Mouse (Mus musculus) heart, postnatal 25 days (tissue): ENCODE measurements at regions not wholly inside any gene's neighbourhood (a gene's known extent, or its start where the extent isn't known, plus 50 kb on each side); places are given as distances from the start of the nearest gene placed in this dataset.
"Not testable (repeated sequence)": the region's sequence is repeated elsewhere in the genome, so short reads cannot be mapped to it uniquely, and the experiment has no call there.

Experiments used
- DNase-seq: peaks from one replicate; pipeline ENCODE4 v3.0.0; 2022; ENCODE audit warnings: low spot score
- intact Hi-C: fragments of 180-260 bp; cut with DNase I; formaldehyde crosslinking; loops from one replicate; pipeline ENCODE4 v1.15.1; 2025

DNA sequence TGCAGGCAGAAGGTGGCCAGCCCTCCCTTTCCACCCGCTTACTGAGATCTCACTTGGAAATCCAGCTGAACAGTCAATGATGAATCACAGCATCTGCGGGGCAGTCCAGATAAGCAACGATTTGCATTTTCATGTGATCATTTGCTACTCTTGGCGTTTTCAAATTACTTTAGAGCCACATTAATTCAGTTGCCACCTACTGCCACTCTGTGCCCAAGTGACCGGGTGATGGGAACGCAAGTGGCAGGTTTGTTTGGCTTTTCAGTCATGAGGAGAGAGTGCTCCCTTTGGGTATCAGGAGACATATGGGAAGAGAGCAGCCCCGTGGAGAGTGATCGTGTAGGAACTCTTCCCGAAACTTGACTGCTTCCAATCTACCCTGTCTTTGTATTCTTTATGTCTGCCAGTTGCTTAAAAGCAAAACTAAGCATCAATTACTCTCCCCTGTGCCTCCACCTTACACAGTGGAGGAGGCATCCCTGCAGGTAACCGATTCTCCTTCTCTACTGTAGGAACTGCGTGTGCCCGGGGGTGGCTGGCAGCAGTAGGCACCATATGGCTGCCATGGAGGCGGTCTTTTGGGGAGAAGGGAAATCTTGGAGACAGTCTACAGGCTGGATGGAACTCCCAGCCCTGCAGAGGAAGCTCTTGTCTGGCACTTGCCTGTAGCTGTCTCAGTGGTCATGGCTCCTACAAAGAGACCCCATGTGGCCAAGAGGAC, 132.5 kb upstream of the 1700012A03Rik start:
- intact Hi-C loops, result no loop called here
- DNase-seq, result no peak

DNA sequence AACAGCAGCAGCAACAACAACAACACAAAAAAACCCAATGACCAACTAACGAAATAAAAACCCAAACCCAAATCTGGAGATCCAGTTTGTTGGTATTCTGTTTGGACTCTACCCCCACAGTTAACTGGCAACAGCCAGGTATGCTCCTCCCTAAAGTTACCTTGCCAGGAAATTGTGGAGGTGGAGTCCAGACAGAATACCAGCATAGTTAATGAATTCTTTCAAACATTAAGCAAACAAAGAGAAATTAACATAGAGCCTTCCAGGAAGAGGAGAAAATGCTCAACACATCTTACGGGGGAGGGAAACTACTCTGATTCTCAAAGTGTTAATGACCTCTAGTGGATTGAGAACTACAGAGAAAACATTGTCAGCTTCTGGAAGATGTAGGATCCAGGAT, 148.3 kb upstream of the 1700012A03Rik start:
- DNase-seq, result no peak
- intact Hi-C loops, result no loop called here

DNA sequence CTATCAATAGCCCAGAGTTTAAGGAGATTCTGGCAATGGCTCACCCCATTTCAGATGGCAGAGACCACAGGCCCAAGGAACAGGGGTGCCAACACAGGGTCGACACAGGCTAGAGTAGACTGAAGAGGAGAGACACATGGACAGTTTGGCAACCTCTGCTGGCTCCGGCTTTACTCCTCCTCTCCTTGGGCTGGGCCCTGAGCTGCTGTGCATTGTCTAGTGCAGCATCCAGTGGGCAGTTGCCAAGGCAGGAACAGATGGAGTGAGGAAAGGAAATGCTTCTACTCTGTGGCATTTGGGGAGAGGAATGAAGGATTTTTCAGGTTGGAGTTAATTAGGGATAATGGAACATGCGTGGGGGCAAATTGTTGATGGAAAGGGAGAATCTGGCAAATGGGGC, 151.0 kb upstream of the 1700012A03Rik start:
- intact Hi-C loops, result no loop called here
- no peak for DNase-seq

DNA sequence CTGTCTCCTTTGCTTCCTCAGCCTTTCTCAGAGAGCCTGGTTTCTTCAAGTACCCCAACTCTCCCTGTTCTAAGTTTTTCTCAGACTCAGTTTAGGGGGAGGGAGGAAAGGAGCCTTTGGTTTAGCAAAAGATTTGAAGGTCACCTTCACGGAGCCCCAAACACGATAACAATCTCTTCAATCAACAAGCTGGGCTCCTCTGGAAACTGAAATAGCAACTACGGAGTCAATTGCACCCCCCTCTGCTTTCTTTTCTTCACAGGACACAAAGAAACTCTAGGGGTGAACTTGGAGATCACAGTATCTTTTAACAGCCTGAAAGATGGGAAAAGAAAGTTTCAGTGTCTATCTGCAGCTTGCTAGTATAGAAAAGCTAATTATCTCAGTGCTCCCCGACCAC, 151.4 kb upstream of the 1700012A03Rik start:
- intact Hi-C loops, result no loop called here
- DNase-seq, result no peak

DNA sequence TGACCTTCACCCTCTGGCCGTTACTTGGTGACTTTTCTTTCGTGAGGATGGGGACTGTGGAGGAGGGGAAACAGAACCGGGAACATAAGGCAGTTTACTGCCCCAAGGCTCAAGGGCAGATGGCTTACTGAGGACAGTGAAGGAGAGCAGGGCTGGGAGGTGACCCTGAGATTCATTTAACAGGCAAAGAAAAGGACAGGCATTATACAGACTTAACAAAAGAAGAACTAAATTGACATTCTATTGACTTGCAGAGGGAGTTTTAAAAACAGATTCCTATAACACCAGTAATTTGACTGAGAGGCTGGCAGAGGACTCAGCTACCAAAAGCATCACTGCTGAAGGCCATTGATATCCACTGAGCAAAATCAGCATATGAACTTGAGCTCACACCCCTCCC, 153.0 kb upstream of the 1700012A03Rik start:
- DNase-seq, result no peak
- intact Hi-C loops, result no loop called here

DNA sequence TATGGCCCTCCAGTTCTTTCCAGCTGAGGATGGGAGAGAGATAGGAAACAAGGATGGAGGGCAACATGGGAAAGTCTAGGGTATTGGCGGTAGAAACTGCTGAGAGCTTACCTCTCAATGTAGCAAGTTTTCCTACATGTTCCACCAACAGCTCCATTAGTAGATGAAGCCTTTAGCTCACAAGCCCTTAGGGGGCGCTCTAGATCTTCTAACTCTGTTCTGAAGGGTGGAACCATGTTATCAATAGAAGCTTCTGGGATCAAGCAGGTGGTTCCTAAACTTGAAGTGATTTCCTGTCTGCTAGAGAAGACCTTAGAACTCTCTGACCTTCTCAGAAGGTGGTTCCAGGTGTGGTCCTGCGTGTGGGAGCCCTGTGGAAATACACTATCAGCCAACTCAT, 154.2 kb upstream of the 1700012A03Rik start:
- intact Hi-C loops, result no loop called here
- no peak for DNase-seq

DNA sequence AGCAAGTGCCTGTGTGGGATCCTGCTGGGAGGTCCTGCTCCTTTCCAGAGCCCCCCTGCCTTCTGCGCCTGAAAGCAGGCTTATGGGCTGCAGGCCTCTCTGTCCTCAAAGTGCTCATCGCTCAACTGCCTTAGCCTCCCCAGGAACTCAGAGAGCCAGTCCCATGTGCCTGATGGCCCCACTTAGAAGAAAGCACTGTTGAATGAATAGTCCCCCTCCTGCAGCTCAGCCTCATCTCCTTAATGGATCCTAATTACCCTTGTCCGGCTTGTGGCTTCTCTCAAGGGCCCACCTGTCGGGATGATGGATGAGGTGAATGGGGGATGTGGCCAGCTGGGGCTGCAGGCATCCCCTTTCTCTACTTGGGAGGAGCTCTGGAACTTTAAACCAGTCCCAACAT, 163.1 kb upstream of the 1700012A03Rik start:
- DNase-seq, result no peak
- intact Hi-C loops, result no loop called here

DNA sequence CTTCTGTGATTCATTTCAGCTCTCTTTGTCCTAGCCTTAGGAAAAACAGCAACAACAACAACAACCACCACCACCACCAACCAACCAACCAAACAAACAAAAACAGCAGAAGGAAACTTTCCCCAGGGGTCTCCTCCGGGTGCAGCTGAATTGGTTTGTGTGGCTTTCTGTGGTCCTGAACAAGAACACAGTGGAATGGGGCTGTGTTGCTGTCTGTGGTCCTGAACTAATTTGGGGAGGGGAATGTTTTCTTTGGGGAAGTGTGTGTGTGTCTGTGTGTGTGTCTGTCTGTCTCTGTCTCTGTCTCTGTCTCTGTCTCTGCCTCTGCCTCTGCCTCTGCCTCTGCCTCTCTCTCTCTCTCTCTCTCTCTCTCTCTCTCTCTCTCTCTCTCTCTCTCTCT, 164.8 kb upstream of the 1700012A03Rik start:
- DNase-seq, intact Hi-C loops: not testable (repeated sequence)

DNA sequence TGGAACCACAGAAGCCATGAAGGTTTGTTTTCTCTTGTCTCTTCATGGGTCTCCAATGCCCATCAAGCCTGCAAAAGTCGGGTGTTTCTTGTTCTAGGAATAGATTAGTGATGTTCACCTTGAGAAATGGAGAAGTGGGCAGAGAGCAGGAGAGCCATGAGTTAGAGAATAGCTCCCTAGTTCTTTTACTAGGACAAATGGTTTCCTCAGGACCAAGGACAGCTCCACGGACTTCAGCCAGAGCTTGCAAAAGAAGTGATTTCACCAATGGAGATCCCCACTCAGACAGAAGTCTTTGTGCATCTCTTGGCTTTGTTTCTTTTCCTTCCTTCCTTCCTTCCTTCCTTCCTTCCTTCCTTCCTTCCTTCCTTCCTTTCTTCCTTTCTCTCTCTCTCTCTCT, 166.3 kb upstream of the 1700012A03Rik start:
- no peak for DNase-seq
- intact Hi-C loops, result no loop called here

DNA sequence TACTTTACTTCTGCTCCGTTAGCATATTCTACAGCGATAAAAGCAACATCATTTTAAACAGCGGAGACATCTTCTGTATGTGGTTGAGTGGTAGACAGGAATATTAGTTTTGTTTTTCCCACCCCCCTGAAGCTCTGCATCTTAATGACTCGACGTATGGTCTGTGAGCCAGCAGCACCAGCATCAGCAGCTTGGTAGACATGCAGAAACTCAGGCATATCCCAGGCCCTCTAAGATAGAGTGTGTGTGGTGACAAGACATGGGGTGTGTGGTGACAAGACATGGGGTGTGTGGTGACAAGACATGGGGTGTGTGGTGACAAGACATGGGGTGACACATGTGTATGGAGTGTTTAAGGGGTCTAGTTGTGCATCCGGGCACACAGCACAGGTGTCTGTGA, 175.4 kb upstream of the 1700012A03Rik start:
- intact Hi-C loops, result no loop called here
- no peak for DNase-seq

DNA sequence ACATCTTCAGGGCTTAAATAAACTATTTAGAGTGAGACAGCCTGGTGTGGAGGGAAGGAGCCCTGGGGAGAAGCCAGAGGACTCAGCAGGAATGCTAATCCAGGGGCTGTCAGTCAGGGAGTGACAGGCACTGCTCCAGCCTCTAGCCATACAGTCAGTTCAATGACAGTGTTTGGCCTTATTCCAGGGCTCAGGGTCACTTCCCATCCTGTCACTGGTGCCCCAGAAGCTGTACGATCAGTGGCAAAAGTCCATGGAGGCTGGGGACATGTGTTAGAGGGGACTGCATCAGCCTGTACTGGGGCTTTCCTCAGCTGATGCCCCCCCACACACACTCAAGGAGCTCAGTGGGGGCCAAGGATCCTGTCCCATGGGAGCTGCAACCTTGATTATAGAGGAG, 176.1 kb upstream of the 1700012A03Rik start:
- intact Hi-C loops, result no loop called here
- DNase-seq, result no peak

DNA sequence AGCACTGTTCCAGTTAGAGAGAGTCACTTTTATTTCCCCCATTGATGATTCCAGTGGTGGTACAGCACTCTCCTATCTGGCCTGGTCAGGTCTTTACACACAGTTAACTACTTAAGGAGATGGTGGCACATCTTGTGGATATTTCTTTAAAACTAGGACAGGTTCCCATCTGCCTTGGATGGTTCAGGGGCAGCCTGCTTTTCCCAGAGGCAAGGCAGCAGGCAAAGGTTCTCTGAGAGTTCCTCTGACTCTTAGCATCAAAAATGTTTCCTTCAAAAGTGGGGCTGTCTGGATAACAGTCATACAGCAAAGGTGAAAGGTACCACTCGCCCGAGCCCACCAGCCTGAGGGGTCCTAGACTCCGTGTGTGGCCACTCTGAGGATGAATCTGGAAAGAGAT, 178.3 kb upstream of the 1700012A03Rik start:
- intact Hi-C loops, result no loop called here
- DNase-seq, result no peak

DNA sequence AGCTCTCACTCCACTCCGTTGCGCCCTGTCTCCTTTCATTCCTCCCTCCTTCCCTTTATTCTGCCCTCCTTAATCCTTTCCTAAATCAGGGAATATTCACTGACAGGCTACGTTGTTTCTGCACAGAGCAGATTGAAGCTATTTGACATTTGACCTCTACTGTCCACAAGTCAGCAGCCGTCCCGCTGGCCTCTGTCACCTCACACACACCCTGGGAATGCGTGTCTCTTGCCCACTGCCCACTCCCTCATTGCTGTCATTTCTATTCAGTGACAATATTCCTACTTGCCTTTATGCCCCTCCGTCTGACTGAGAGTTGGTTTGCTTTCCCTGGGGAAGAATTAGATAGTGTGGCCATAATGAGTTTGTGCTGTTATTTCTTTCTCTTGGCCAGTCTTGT, 188.1 kb upstream of the 1700012A03Rik start:
- intact Hi-C loops, result no loop called here
- DNase-seq, result no peak

DNA sequence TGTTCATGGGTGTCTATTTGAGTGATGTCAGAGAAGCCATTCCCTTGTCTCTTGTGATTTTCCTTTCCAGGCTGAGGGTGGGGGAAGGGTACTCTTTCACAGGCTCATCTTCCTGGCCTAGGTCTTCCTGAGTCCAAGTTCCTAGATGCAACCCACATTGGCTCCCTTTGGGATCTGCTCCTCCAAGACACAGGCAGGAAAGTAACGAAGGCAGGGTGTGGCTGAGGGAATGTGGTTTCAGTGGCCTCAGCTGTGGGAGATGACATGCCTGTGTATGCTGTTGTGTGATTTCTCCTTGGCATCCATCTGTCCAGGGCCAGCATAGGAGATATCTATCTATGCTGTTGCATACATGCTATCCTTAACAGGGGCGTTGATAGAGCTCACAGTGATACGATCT, 190.4 kb upstream of the 1700012A03Rik start:
- no peak for DNase-seq
- intact Hi-C loops, result no loop called here

DNA sequence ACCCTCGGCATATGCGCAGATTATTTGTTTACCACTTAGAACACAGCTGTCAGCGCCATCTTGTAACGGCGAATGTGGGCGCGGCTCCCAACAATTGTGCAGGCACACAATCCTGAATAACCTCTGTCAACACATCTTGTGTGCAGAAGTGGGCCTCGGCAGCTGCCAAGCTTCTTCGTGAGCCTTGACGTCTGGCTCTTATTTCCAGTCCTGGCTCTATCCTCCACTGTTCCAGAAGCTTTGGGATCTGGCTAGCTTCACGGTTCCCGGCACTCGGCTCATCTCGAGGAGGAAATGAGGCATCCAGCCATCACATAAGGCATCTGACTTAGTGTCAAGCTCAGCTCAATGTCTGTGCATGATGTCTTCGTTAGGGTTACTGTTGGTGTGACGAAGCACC, 195.8 kb upstream of the 1700012A03Rik start:
- intact Hi-C loops, result no loop called here
- peak; percentile 16 for DNase-seq

DNA sequence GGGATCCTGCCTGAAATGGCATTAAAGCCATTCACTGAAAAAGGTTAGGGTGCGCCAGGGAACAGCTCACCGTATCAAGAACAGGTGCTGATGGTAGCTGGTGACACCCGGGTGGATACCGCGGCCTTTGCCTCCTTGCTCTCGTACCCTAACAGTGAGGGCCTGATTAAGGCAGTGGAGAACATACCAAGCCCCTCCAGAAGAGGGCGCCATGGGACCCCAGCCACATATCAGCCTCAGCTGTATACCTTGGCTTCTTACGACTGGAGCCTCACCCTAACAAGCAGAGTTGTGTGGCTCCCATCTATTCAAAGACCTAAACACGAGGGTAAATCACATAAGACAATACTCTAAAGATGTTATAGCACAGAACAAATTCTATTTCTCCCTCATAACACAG, 203.7 kb upstream of the 1700012A03Rik start:
- DNase-seq, result no peak
- intact Hi-C loops, result no loop called here

DNA sequence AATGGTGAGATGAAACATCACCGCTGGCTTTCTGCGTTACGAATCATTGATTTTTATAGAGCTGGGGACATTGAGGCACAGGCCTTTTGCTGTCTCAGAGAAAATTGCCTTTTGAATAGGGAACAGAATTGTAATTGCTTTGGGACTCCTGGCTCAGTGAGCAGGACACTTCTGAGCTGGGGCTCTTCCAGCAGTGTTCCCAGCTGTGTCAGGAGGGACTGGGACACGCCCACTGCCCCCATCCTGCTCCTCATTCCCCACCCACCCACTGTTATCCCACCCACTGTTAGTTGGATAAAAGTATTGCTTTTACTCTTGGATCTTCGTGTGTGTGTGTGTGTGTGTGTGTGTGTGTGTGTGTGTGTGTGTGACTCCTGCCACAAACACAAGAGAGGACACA, 204.4 kb upstream of the 1700012A03Rik start:
- no peak for DNase-seq
- intact Hi-C loops, result no loop called here

DNA sequence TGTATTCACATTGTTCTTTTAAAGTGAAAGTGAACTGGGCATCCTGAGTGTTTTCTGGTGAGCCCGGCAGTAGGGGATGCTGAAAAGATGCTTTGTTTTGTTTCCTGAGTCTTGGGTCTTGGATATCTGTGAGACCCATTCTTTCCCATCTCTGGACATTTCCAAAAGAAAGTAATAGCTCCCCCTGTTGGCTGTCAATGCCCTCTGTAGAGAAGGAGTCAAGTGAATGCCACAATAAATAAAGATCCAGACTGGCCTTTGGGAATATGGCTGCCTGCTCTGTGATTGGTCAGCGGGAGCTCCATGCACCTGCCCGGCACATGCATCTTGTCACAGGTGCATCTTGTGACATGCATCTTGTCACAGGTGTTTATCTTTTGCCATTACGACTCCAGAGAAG, 209.4 kb upstream of the 1700012A03Rik start:
- intact Hi-C loops, result loop anchor here (2.0 kb wide), 1 partner anchor 176 kb away; no protein-coding TSS in a partner anchor
- DNase-seq, result no peak

DNA sequence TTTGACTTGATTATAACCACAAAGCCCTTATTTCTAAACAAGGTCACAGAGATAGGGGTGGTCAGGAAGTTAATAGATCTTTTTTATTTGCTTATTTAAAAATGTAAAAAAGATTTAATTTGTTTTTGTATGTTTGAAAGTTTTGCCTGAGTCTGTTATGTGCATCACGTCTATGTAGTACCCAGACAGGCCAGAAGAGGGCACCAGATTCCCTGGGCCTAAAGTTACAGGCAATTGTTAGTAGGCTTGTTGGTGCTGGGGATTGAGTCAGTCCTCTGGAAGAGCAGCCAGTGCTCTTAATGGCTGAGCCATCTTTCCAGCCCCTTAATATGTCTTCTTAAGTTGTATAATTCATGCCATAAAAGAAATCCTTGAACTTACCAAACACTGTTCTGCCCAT, 211.5 kb upstream of the 1700012A03Rik start:
- intact Hi-C loops, result no loop called here
- DNase-seq, result no peak

DNA sequence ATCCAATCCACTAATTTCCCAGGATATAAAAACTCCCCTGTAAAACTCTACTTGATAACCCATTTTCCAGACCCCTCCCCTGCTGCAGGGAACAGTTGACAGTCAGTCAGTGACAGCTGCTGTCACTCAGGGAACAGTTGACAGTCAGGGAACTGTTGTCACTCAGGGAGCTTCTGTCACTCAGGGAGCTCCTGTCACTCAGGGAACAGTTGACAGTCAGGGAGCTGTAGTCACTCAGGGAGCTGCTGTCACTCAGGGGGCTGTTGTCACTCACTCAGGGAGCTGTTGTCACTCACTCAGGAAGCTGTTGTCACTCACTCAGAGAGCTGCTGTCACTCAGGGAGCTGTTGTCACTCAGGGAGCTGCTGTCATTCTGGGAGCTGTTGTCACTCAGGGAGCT, 214.3 kb upstream of the 1700012A03Rik start:
- no peak for DNase-seq
- intact Hi-C loops, result no loop called here

DNA sequence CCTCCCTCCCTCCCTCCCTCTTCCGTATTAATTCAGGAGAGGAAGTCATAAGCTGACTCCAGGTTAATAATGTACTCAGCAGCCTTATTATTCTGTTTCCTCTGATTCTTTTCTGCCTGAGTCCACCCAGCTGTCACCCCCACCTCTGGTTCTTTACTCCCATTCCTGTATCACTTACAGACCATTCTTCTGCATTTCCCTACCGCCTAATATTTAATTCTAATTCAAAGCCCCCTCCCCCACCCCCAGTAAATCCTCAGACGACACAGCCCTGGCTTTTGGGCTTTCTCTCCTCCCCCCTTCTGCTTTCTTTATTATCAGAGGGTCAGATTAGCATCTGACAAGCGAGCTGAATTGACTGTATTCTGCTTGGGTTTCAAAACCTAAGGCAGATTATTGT, 215.5 kb upstream of the 1700012A03Rik start:
- DNase-seq, result no peak
- intact Hi-C loops, result no loop called here

DNA sequence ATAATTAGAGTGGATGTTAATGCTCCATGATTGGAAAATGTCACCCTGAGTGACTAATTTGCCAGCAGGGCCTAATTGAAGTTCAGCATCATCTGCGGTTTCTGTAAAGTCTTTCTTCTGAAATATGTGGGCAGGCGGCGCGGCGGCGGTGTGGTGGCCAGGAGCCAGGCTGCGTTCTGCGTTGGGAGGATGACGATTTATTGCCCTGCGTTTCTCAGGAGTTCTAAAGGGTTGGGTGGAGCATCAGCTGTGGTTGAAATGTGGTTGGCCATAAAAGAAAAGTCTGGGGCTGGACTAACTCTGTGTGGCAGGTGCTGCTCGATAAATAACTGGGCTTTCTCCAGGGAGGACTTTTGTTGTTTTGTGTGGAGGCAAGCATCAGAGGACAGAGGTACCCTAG, 219.4 kb upstream of the 1700012A03Rik start:
- intact Hi-C loops, result no loop called here
- no peak for DNase-seq

DNA sequence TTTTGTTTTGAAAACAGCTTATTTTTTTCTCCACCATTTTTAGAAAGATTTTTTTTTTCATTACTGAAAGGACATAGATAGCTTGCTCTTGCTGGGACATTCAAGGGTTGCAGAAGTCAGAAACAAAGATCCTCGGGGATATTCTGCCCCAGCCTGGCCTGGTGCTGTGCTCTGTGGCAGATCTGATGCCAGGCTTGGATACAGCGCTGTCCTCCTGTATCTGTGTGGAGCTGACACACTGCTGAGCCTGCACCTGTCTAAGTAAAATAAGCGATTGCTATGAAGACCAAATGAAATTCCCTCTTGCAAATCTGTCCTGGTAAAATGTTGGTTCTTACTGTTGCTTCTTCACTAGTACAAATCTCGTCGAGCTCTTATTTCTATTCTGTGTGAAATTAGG, 226.4 kb upstream of the 1700012A03Rik start:
- intact Hi-C loops, result no loop called here
- no peak for DNase-seq
